Mouse (Mus musculus) forelimb bud, embryonic 11.5 days (tissue): Measurements from ENCODE around the gene Pef1.
A peak's percentile ranks its signal among the peaks of the same experiment; 100 is the strongest.

Experiments
- DNase-seq: peaks from one replicate; pipeline ENCODE4 v3.0.0-alpha.2; 2012; ENCODE audit warnings: low read depth, low spot score

Pef1 gene

DNA sequence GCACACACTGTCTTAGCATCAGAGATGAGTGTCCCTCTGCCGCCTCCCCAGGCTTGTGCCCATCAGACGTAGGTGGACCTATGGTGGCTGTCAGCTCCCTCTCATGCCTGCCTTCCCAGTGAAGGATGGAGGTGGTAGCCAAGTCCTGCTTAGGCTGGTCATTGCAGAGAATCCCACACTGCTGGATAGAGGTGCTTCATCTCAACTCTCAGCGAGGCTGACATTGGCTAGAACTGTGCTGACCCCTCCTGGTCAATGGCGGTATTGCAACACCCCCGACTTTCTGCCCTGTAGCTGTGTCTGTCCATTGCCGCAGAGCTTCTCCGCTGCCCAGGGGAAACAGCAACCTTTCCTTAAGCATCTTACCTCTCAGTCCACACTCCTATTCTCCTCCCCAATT, 15.1 kb upstream of the Pef1 start:
- peak; percentile 82 for DNase-seq

DNA sequence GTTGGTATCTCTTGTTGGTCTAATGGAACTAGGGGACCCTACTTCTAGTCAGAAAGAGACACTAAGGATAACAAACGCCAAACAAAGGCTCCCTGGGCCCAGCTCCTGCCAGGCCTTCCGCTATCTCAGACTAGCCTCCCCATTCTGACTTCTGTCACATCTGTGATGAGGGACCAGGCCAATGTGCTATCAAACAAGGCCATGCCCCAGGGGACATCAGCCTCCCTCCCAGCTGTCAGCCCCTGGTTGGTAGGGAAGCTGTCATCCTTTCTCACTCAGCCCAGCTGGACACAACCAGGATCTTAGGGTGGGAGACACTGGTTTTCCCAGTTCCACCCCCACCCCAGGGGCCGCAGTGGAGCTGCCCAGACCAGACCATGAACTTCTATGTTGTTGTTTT, 7.2 kb upstream of the Pef1 start:
- no peak for DNase-seq

DNA sequence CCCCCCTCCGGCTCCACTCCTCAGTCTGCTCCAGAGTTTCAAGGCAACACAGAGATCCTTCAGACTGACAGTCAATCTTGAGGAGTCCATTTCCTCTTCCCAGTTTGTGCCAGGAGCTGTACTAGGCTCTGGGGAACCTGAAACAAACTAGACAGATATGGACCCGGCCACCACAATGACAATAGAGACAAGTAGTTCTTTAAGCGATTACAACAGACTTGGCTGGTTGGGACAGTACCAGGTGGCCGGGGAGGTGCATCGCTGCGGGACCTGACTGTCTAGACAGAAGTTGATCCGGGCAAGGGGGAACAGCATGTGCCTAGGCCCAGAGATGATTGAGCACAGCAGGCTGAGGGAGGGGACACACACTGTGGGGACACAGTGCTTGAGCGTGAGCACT, 1.2 kb upstream of the Pef1 start:
- no peak for DNase-seq

DNA sequence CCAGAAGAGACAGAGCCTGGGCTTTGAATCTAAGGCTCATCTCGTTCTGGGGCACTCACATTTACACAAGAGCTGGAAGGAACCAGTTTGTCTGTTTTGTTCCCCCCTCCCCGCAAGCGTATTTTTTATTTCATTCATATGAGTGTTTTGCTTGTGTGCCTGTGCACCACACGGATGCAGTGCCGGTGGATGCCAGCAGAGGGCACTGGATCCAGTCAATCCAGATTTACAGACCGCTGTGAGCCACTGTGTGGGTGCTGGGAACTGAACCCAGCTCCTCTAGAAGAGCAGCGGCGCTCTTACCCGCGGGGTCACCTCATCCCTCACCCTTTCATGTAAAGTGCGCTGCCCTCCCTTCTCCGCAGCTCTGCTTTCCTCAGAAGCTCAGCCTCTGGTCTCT, 1.3 kb downstream of the Pef1 start:
- DNase-seq = no peak

DNA sequence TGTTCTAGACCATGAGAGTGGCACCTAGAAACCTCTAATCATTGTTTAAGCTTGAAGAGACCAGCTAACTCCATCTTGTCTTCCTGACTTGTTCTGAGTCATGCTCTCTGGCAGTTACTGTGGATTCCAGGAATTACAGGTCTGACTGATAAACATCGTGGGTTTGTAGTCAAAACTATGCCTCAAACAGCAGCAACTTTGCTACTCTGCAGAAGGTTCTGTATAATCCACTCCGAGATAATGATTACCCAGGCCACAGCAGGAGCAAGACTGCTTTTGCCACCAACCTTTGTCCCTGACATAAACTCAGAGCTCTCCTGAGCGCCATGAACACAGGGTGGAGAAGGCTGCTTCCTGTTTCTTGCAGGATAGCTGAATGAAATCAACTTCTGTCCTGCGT, 2.2 kb downstream of the Pef1 start:
- no peak for DNase-seq

DNA sequence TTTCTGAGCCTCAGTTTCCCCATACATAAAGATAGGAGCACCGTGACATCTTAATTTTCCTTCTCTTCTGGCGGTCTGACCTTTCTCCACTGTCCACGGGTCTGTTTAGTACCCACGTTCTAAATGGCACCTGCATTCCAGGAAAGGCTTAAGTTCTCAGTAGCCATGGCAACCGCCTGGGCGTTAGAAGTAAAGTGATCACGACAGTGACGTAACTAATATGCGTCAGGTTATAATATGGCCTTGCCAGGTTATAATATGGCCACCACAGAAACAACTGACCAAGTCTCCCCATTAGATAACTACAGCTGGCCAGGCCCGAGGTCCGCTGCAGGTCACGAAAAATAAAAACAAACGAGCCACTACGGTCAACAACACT, 4.7 kb downstream of the Pef1 start:
- no peak for DNase-seq

DNA sequence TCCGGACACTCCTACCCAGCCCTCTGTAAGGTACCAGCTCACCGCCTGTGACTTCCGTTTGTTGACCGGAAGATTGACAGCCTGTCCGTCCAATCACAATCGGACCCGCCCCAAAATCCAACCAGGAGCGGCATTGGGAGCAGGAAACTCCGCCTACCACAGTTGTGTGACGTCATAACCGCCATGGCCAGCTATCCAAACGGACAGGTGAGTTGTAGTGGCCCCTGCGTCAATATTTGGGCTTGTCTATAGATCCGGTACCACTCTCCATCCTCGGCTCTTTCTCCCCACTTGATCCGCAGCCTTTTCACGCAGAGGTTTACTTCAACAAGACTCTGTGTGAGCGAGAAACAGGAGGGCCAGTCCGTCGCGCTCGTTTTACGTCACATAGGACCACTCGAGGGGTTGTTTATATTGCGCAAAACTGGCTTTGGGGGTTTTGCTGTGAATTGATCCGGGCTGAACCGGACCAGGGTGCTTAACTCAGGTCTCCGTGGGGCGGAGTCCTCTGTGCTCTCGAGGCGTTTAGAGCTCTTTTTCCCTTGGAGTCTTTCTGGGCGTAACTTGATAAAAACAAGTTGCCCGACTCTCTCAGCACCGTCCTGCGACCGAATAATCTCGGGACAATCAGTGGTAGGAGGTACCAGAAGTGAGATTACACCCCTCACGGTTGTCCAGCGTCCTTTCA, 5.2 kb downstream of the Pef1 start:
- DNase-seq = peak; percentile 100

DNA sequence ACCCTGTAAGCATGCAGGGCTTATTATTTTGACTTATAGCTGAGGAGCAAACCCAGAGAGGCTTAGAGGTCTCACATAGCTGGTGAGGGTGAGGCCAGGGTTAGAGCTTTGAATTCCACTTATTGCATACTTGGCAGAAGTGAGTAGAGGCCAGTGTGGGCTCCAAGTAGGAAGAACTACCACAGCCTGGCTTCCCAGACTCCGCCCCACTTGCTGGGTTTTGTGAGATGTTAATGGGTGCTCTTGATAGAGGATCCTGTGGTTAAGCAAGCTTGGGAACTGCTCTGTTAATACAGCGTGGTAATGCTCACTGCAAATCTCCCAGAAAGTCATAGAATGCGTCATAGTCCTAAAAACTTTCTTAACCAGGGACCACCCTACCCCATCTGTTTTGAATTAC, 6.6 kb downstream of the Pef1 start:
- DNase-seq = no peak

DNA sequence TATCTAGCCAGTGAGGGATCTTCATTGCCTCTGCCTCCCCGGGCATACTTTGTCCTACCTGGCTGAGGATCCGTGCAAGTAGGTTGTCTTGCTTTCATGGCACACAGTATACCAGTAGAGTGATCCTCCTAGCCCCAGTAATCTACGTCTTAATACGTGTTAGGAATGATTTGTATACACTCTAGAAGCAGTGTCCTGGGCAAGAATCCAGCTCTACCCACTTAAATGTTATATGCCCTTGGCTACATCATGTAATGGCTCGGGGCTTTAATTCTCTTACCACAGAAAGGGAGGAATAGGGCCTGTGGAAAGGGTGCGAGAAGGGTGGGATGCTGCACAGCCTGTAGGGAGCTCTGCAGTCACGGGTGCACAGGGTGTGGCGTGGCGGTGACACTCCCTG, 7.3 kb downstream of the Pef1 start:
- DNase-seq = no peak

DNA sequence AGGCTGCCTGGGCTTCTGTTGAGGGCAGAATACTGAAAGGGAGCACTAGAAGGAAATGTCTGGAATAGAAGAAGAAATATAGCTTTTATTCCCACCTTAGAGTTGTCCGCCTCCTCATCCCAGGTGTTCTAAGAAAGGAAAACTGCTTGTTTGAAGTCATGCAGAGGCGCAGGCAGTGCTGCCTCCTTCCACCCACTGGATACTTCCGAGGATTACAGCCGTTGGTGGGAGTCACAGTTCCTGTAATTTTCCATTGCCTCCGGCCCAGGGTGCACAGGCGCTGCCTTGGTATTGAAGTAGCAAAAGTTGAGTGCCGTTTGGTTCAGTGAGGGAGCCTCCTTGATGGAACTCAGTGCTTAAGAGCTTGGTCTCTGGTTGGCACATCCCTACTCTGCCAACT, 7.7 kb downstream of the Pef1 start:
- DNase-seq = no peak

DNA sequence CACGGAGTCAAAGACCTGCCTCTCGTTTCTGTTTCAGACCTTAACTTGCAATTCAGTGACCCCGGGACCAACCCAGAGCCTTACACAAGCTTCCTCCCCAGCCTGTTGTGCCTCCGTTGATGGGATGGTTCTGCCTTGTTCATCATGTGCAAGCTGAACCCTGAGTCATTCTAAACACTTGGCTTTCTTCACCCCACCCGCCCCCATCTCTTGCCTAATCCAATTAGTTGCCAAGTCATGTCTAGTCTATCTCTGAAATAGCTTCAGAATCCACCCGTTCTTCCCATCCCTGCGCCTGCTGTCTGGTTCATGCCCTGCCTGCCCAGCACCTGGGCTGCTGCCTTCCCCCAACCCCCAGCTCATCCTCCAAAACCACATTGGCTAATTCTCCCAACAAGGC, 9.9 kb downstream of the Pef1 start:
- DNase-seq = no peak

DNA sequence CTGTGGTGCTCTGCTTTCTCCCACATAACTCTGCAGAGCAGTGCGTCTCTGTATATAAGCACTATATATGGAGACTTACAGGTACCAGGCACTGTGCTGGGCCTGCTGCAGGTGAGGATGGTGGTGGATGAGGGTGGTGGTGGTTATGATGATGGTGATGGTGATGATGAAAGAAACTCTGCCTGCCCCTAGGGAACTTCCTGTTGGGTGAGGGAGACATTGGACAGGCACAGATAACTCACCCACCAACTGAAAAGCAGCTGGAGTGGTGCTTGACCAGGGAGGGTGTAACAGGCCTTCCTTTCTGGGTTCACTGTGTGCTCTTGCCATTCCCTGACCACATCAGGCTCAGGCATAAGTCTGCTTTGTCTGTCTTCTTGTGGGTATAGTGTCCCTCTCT, 10.4 kb downstream of the Pef1 start:
- DNase-seq = no peak

DNA sequence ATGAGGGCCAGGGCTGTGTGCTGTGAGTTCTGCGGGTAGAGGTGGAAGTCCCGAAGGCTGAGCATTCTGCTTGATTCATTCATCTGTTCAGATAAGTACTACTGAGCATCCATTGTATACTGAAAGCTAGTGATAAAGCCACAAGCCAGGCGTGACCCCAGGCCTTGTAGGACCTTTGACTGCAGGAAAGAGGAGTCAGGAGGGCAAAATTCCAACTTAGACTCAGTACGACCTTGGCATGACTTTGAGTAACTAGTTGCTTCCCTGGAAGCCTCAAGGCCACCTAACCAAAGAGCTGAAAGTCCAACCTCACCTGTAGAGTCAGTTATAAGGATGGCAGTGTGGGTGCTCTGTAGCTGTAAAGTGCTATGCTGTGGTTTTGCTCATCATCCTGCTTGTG, 18.4 kb downstream of the Pef1 start:
- DNase-seq = no peak

DNA sequence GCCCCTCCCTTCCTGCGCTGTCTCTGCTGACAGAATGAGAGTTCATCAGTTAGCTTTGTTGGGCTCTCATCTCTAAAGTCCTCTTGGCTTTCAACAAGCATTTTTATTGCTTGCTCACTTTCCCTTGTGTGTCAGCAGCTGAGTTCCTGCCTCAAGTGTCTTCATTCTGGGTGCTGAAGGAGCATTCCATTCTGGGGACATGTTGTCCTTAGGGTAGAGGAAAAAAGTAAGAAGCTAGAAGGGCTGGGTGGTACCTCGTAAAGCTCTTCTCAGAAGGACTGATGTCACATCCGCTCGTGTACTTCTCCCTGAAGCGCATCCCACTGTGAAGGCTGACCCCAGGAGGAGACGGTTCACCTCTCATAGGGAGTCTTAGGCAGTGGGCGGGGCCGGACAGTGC, 19.2 kb downstream of the Pef1 start:
- DNase-seq = no peak

DNA sequence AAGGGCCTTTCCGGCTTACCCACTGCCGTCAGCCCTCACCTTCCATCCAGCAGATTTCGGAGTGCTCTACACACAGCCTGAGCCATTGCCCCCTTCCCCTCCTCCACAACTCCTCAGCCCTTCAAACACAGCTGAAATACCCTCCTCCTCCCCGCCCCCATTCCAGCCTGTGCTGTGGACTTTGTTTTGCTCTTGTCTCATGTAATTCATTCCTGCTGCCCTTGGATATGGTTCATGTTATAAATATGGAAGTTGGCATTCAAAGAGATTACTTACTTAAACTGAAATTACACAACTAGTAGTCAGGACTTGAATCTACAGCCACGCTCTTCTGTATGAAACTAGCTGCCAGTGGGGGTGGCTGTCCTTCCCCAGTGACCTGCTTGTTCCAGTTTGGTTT, 20.7 kb downstream of the Pef1 start:
- DNase-seq = no peak

DNA sequence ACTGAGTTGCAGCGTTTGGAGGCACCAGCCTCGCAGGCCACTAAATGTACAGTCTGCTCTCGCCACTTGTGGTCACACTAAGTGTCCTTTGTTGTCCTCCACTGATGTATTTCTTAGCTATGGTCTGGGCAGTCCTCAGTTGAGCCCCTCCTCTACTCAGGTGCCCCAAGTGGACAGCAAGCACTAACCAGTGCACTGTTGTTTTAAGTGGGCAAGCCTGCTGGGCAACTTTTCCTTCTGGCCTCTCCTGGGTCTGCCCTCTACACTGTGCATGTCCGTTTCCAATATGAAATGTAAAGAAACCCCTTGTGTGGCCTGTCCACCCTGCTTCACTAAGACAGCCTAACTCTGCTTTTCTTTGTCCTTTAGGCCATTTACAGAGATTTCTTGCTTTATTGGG, 21.8 kb downstream of the Pef1 start:
- DNase-seq = no peak

DNA sequence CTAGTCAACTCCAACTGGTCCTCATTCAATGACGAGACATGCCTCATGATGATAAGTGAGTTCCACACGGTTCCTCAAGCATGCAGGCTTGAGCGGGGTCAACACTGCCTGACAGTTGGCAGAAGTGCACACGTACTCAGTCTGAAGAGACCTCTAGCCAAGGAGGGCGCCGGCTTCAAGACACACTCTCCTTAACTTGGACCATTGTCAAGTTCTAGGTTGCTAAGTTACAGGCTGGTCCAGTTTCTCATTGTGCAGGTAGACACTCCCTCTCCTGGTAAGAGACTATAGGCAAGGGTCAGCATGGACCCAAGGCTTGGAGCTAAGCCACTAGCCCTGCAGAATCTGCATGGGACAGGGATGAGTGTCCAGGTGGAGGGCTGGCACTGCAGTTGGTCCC, 22.8 kb downstream of the Pef1 start:
- no peak for DNase-seq

DNA sequence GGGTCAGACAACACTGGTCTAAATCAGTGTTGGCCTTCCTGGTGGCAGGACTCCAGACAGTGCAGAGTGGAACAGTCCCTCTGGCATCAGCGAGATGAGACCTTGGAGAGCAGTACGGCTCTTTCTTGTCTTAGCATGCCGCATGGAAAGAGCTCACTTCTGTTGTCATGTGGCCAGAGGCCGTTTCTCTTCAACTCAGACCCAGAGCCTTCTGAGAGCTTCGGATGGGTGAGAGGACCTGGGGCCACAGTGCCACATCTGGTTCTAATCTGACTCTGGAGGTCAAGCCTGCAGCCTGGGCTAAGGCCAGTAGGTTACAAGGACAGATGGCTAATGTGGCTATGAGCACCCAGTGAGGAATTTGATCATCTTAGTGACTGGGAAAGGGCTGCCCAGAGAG, 23.6 kb downstream of the Pef1 start:
- DNase-seq = no peak

DNA sequence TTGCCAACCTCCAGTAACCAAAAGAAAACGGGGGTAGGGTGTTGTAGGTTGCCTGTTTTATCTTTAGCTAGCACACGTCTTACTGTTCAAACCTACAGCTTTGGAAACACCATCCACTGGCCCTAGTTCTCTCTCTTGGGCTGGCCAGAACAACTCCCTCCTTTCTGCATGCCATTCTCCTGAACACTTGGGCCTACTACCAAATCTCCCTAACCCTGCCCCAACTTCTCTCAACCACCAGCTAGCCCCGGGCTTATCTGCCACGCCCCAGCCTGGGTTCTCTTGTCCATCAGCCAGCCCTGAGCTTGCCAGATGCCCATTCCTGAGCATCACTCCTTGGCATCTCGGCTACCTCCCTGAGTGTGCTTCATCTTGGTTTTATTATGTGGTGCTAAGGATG, 26.5 kb downstream of the Pef1 start:
- no peak for DNase-seq

DNA sequence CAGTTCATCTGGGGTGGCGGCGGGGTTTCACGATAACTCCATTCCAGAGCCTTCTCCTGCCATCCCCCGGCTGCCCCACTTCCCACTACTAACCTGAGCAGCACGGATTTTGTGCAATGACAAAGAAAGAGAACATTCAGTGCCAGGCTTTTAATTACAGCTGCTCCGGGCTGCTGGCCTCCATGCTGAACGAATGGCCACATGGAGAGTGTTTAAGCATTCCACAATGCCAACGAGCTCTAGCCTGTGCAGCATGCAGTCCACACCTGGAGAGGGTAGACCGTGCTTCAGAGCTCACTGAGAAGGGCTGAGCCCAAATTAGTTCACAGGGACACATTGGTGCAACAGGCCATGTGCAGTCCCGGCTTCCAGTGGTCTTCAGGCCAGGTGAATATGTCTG, 27.7 kb downstream of the Pef1 start:
- no peak for DNase-seq

DNA sequence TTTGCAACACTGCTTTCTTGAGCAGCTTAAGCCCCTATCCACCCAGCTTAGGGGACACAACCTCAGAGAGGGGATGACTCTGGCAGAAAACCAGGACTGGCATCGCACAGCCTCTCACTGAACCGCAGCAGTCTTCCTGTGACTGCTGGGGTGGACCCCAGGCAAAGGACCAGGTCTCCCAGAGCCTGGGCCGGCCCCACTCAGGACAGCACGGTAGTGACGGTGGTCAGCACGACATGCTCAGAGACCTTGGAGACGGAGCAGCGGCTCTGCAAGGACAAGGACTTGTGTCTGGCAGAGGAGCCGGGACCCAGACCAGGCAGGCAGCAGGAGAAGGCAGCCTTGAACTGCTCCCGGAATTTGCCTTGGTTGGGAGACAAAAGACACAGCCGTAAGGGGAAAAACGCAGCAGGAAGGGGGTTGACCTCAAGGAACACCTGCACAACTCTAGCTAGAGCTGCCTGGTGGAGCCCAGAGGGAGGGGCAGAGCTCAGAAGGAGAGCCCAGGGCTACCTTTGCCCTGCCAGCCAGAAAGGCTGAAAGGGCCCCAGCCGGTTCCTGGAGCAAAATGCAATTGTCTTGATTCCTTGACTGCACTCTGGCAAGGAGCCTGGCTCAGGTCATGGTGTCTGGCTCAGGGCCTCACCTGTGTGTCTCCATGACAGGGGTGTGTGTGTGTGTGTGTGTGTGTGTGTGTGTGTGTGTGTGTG, 28.4 kb downstream of the Pef1 start:
- no peak for DNase-seq

DNA sequence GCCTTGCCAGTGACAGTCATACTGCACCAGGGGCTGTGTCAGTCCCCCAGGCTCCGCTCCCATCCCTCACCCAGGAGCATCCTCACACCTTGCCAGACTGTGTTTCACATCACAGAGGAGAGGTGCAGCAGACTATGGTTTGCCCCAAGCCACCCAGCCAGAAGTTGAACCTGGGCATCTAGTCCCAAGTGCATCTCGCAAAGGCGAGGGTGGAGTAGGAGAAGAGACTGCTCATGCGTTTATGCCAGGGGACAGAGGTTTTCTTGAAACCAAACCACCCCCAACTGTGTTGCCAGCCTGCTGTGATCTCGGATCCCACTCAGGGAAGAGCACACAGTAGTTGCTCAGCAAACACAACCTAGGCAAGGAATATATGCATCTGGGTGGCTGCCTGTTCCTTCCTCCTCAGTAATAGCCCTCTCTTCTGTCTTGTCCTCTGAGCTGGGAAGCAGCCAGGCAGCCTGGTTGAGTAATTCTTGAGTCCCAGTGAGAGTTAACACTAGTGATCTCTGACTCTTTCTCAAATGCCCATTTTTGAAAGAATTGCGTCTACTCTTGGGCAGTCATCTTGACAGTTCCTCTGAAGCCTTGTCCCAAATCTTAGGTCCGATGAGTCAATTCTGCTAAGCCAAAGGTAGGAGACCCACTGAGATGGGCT, 29.2 kb downstream of the Pef1 start:
- DNase-seq = no peak

DNA sequence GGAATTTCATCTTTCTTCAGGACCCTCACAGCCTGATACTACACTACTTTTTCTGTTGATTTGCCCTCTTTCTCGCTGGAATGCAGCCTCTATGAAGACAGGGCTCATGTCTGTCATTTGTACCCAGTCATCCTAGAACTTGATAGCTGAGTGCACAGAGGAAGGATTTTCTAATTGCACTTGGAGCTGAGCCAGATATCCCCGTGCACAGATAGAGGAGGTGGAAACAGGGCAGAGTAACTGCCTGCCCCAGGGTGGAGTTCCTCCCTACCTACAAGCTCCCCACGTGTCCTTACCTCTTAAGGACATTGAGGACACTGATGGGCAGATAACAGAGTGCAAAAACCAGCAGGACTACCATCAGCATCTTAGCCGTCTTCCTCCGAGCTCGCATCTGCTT, 31.0 kb downstream of the Pef1 start:
- DNase-seq = no peak
